Mouse (Mus musculus) forebrain, embryonic 11.5 days (tissue): Measurements from ENCODE around the gene Tspan12. TPM values are rescaled to one million over a fixed set of nuclear protein-coding genes. Genes with fewer than 3 reads are reported as not detected.
A peak's percentile ranks its signal among the peaks of the same experiment; 100 is the strongest.

Source experiments
- ATAC-seq: fragments of 200-750 bp; cut with Nextera tagmentation; replicated peaks from 2 replicates; pipeline ENCODE4 v1.8.0; 2017; ENCODE audit warnings: moderate TSS enrichment; ENCODE audit not compliant: low FRiP score
- DNase-seq: peaks from one replicate; pipeline ENCODE4 v3.0.0-alpha.2; 2017; ENCODE audit warnings: low spot score
- H3K27ac ChIP-seq: fragments of 300-500 bp; sonication (generic); 2 replicates; pipeline ENCODE4 v1.5.1; 2014; ENCODE audit warnings: low read depth, low read length
- H3K27me3 ChIP-seq: fragments of 300-500 bp; sonication (generic); 2 replicates; pipeline ENCODE4 v1.6.1; 2014; ENCODE audit warnings: mild to moderate bottlenecking, low read length, mixed read lengths; ENCODE audit not compliant: control insufficient read depth, insufficient read depth
- H3K36me3 ChIP-seq: fragments of 300-500 bp; sonication (generic); 2 replicates; pipeline ENCODE4 v1.6.1; 2014; ENCODE audit warnings: mild to moderate bottlenecking, low read length, moderate library complexity, mixed read lengths; ENCODE audit not compliant: control insufficient read depth, insufficient read depth
- H3K4me1 ChIP-seq: fragments of 300-500 bp; sonication (generic); replicated peaks from 2 replicates; pipeline ENCODE4 v1.6.1; 2014; ENCODE audit warnings: low read length, mixed read lengths; ENCODE audit not compliant: control insufficient read depth, insufficient read depth
- H3K4me2 ChIP-seq: fragments of 300-500 bp; sonication (generic); 2 replicates; pipeline ENCODE4 v1.6.1; 2014; ENCODE audit warnings: low read depth, mild to moderate bottlenecking, low read length, moderate library complexity, mixed read lengths; ENCODE audit not compliant: severe bottlenecking
- H3K4me3 ChIP-seq: fragments of 300-500 bp; sonication (generic); 2 replicates; pipeline ENCODE4 v1.5.1; 2014; ENCODE audit warnings: low read depth, low read length
- H3K9ac ChIP-seq: fragments of 300-500 bp; sonication (generic); 2 replicates; pipeline ENCODE4 v1.6.1; 2014; ENCODE audit warnings: low read length
- H3K9me3 ChIP-seq: fragments of 300-500 bp; sonication (generic); 2 replicates; pipeline ENCODE4 v1.6.1; 2016; ENCODE audit warnings: low read length, mixed read lengths; ENCODE audit not compliant: control insufficient read depth
- WGBS: fragments of 180-500 bp; shearing (Covaris S2); extraction: QIAGEN DNeasy Blood & Tissue Kit; methylation state at CpG from one replicate; pipeline ENCODE4 v1.1.7; 2014; 5-methylcytosine and 5-hydroxymethylcytosine counted together
- polyA plus RNA-seq: library from polyadenylated mRNA; unstranded; fragments of >200 nt; fragmentation: Nextera tagmentation; extraction: Ambion mirVana; gene quantifications from 2 replicates; pipeline ENCODE4 v1.2.1, GENCODE M21; 2014

Tspan12 gene
- polyA plus RNA-seq, 1 experiment from 2014 or later = 63.5 TPM

GRCm38 (mm10) chr6:21857843-21858242, 5.5 kb upstream of the Tspan12 start:
- Histone ChIP-seq H3K9ac (no peak overlapping the region; the same call in 1 of the 2 replicates), H3K4me1 (peaks cover 2% of the 10 kb centered on the region; the same call in 1 of the 2 replicates), H3K9me3 (no peaks in the 10 kb centered on the region), H3K27me3 (no peaks in the 10 kb centered on the region), H3K4me3 (no peak overlapping the region), H3K4me2 (peak overlapping the region; percentile 6; the same call in 1 of the 2 replicates), H3K36me3 (no peaks in the 10 kb centered on the region), H3K27ac (no peak overlapping the region)
- DNase-seq = peak; percentile 68
- ATAC-seq = peak; percentile 82
- WGBS = 24% methylated on average over 7 of the region's 7 CpGs

- DNase-seq = no peak
- no peaks in the 10 kb centered on the region for H3K9me3 ChIP-seq
- H3K36me3 ChIP-seq = no peaks in the 10 kb centered on the region
- peaks cover 5% of the 10 kb centered on the region; the same call in 1 of the 2 replicates for H3K4me1 ChIP-seq
- no peak for ATAC-seq
- H3K4me3 ChIP-seq = no peak overlapping the region
- H3K4me2 ChIP-seq = no peak overlapping the region
- H3K9ac ChIP-seq = no peak overlapping the region
- H3K27ac ChIP-seq = no peak overlapping the region
- WGBS = 57% methylated on average over 7 of the region's 7 CpGs
- H3K27me3 ChIP-seq = no peaks in the 10 kb centered on the region
These were observed 3.6 kb upstream of the Tspan12 start for GRCm38 (mm10) chr6:21855921-21856320.

- Histone ChIP-seq H3K4me2 (no peak overlapping the region), H3K36me3 (no peaks in the 10 kb centered on the region), H3K9ac (no peak overlapping the region), H3K27me3 (no peaks in the 10 kb centered on the region), H3K27ac (no peak overlapping the region), H3K9me3 (no peaks in the 10 kb centered on the region), H3K4me1 (peaks cover 7% of the 10 kb centered on the region; the same call in 1 of the 2 replicates), H3K4me3 (no peak overlapping the region)
- ATAC-seq (no peak), DNase-seq (no peak)
- 65% methylated on average over 6 of the region's 6 CpGs for WGBS
These were observed 1.0 kb upstream of the Tspan12 start for GRCm38 (mm10) chr6:21853342-21853741.

- Histone ChIP-seq H3K4me2 (peak overlapping the region; percentile 78), H3K4me1 (peaks cover 5% of the 10 kb centered on the region; the same call in 1 of the 2 replicates), H3K27me3 (no peaks in the 10 kb centered on the region), H3K36me3 (no peaks in the 10 kb centered on the region), H3K9ac (peak overlapping the region; percentile 87), H3K4me3 (peak overlapping the region; percentile 80), H3K9me3 (no peaks in the 10 kb centered on the region), H3K27ac (peak overlapping the region; percentile 80)
- DNase-seq (peak; percentile 90), ATAC-seq (peak; percentile 81)
- WGBS = 1% methylated on average over 61 of the region's 62 CpGs
These were observed 545 bp downstream of the Tspan12 start for GRCm38 (mm10) chr6:21851596-21852343.

- Histone ChIP-seq H3K9ac (peak overlapping the region; percentile 87), H3K4me2 (peak overlapping the region; percentile 78), H3K27ac (peak overlapping the region; percentile 80; the same call in 1 of the 2 replicates), H3K27me3 (no peaks in the 10 kb centered on the region), H3K4me3 (peak overlapping the region; percentile 80), H3K4me1 (peaks cover 5% of the 10 kb centered on the region; the same call in 1 of the 2 replicates), H3K9me3 (no peaks in the 10 kb centered on the region), H3K36me3 (no peaks in the 10 kb centered on the region)
- WGBS = 0% methylated on average over 5 of the region's 5 CpGs
- no peak for DNase-seq
- peak; percentile 92; the same call in 1 of the 2 replicates for ATAC-seq
These were observed 1.0 kb downstream of the Tspan12 start for GRCm38 (mm10) chr6:21851346-21851595.

GRCm38 (mm10) chr6:21850526-21851345, 1.6 kb downstream of the Tspan12 start:
- 26% methylated on average over 21 of the region's 21 CpGs for WGBS
- DNase-seq (peak; percentile 59), ATAC-seq (0 out of 2 replicates have a peak, but pooled peaks have one; percentile 18)
- H3K27me3 ChIP-seq = no peaks in the 10 kb centered on the region
- H3K27ac ChIP-seq = no peak overlapping the region
- peak overlapping the region; percentile 78 for H3K4me2 ChIP-seq
- H3K4me3 ChIP-seq = peak overlapping the region; percentile 80
- peak overlapping the region; percentile 87 for H3K9ac ChIP-seq
- peaks cover 5% of the 10 kb centered on the region; the same call in 1 of the 2 replicates for H3K4me1 ChIP-seq
- no peaks in the 10 kb centered on the region for H3K9me3 ChIP-seq
- H3K36me3 ChIP-seq = no peaks in the 10 kb centered on the region

GRCm38 (mm10) chr6:21848808-21849207, 3.5 kb downstream of the Tspan12 start:
- no peak overlapping the region for H3K9ac ChIP-seq
- H3K4me1 ChIP-seq = peaks cover 5% of the 10 kb centered on the region; the same call in 1 of the 2 replicates
- 88% methylated on average over 4 of the region's 4 CpGs for WGBS
- no peaks in the 10 kb centered on the region for H3K27me3 ChIP-seq
- no peaks in the 10 kb centered on the region for H3K9me3 ChIP-seq
- no peak overlapping the region for H3K27ac ChIP-seq
- H3K4me2 ChIP-seq = no peak overlapping the region
- DNase-seq (no peak), ATAC-seq (no peak)
- no peak overlapping the region for H3K4me3 ChIP-seq
- no peaks in the 10 kb centered on the region for H3K36me3 ChIP-seq

GRCm38 (mm10) chr6:21839976-21840775, 12.1 kb downstream of the Tspan12 start:
- Histone ChIP-seq H3K9me3 (no peaks in the 10 kb centered on the region), H3K4me2 (no peak overlapping the region), H3K4me3 (no peak overlapping the region), H3K27ac (peak overlapping the region; percentile 84), H3K36me3 (no peaks in the 10 kb centered on the region), H3K9ac (no peak overlapping the region), H3K27me3 (no peaks in the 10 kb centered on the region), H3K4me1 (peaks cover 8% of the 10 kb centered on the region)
- peak; percentile 95 for ATAC-seq
- WGBS = 22% methylated on average over 9 of the region's 9 CpGs
- DNase-seq = peak; percentile 65
